Mouse (Mus musculus): Measurements from ENCODE around the gene Pdcd6ip.

The Pdcd6ip gene

DNA sequence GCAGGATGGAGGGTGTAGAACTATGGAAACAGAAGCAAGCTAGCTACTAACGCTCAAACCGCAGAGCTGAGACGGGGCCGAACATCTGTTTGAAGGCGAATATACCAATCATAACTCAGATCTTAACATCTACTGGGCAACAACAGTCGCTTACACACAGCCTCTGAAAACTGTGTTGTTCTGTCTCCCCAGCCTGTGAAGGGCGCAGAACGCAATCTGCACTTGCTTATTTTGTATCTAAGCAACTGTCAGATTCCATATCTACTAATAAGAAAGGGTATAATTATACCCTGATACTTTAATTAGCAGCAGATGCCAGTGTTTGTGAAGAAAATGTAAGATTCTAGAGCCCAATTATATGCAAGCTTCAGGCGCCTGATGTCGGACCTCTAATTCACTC lies 81.3 kb downstream of the Pdcd6ip start:
- no peak for DNase-seq (ENCODE audit: extremely low spot score)

DNA sequence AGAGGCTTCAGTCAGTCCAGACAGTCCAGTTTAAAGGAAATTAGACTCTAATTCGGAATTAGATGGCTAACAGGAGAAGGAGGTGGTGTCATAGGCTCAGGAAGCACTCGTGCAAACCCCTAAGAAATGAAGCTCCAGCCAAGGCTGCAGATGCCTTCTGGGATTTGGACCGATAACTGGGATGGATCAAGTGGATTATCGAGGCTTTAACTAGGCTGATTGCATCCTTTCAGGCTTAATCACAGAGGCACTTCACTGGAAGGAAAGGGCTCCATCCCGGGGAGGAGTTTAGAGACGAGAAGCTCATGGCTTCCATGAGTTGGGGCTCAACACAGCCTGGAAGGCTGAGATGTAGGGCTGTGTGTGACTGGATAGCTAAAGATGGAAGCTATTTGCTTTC lies 84.0 kb downstream of the Pdcd6ip start:
- DNase-seq (ENCODE audit: extremely low spot score) = no peak

- DNase-seq (ENCODE audit: extremely low spot score) = no peak
Measured at GRCm38 (mm10) chr9:113617081-113617480, 91.0 kb downstream of the Pdcd6ip start.

DNA sequence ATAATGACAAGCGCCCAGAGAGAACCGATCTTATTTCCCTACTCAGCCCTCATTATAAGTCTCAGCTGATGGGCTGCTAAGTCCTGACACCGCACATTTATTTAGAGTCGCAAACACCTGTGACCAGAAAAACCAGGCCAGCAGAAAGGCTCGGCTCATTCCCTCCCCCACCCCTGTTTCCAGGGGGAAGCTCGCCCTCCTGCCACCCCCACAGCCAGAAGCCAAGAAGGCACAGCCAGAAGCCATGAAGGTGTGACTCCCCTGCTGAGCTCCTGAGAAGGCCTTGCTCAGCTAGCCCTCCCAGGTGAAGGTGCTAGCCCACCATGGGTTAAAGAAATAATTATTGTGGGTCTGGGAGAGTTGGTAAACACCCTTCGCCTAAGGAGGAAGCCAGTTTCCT lies 97.3 kb downstream of the Pdcd6ip start:
- DNase-seq (ENCODE audit: extremely low spot score) = no peak

DNA sequence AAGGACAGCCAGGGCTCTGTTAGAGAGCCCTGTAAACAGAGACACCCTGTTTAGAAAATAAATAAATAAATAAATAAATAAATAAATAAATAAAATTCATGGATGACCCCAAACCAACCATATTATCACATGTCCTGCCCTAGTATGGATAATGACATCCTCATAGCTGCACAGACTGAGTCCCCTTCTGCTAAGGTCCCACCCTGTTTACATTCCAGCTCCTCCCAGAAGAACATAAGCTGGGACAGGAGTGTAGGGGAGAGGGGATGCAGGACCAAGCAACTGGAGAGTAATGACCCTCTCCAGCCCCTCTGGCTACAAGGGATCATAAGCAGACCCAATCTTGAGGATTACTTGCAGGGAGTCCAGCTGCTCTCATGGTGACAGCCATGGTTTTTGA lies 105.9 kb downstream of the Pdcd6ip start:
- DNase-seq (ENCODE audit: extremely low spot score) = no peak

Measured in embryo, embryonic 9.5 days (tissue).